Mouse (Mus musculus): ENCODE results near the gene Cd247.

DNA sequence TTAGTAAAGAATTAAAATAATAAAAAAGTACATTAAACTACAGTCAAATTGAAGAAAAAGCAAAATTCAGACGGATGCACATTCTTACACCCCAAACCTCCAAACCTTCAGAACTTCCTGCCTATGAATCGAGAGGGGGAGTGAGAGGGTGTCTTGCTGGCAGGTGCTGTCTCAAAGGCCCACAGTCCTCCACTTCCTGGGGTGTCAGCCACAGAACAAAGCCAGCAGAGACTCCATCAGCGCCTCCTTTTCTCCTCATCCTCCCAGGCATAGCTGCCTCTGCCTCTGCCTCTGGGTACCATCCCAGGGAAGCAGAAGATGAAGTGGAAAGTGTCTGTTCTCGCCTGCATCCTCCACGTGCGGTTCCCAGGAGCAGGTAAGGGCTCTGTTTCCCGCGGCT, at the start of gene Cd247:
- TF ChIP-seq CTCF (IDR thresholded peaks at IDR 0.05; ENCODE audit: borderline replicate concordance, control insufficient read depth, extremely low read depth, insufficient read depth, low read length, poor library complexity): no peak
- peak; percentile 74 for TF ChIP-seq POLR2A (IDR thresholded peaks at IDR 0.05; ENCODE audit: control insufficient read depth, extremely low read depth, insufficient read depth, low read length, poor library complexity)

Data from thymus, adult 2 months (tissue).